Mouse (Mus musculus) G1E (cell line): ENCODE results near the gene Smoc2.

Experiments
- CTCF ChIP-seq: IDR thresholded peaks from 2 replicates; pipeline ENCODE4 v1.5.1; 2012; ENCODE audit warnings: low read depth, low read length, inconsistent platforms, mixed read lengths
- TAL1 ChIP-seq: conservative IDR thresholded peaks from 2 replicates; pipeline ENCODE4 v1.6.1; 2012; ENCODE audit warnings: low read depth, low read length, inconsistent platforms, mixed read lengths

DNA sequence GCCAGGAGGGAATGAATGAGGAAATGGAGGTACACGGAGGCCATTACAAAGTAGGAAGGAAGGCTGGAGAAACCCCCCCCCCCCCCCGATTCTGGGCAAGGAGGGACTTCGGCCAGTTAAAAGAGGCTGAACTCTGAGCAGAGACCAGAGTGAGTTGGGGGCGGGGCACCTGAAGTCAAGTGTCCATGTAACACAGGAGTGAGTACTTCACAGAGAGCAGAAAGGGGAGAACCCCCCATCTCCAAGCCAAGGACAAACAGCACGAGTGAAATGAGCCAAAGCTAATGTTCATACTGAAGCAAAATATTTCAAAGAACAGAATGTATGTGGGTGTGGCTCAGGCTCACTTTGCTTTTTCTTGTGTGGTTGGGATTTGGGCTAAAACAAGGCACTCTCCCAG, 121.7 kb downstream of the Smoc2 start:
- TF ChIP-seq CTCF: no peak
- TF ChIP-seq TAL1: no peak
